Mouse (Mus musculus): ENCODE results near the gene Cd33. TPM values are rescaled to one million over a fixed set of nuclear protein-coding genes. Genes with fewer than 3 reads are reported as not detected.

The Cd33 gene
- polyA plus RNA-seq, 1 experiment from 2014 or later = 1.8 TPM

GRCm38 (mm10) chr7:43553153-43553552, 8.9 kb upstream of the Cd33 start:
- no peaks in the 10 kb centered on the region for H3K9me3 ChIP-seq
- ATAC-seq (ENCODE audit: insufficient number of reproducible peaks, insufficient read depth, low FRiP score, low TSS enrichment, low read depth) = no peak

GRCm38 (mm10) chr7:43548206-43548605, 4.0 kb upstream of the Cd33 start:
- Histone ChIP-seq H3K4me3 (no peak overlapping the region), H3K4me1 (peaks cover 3% of the 10 kb centered on the region; the same call in 1 of the 2 replicates), H3K9ac (no peak overlapping the region), H3K27ac (no peak overlapping the region), H3K27me3 (no peaks in the 10 kb centered on the region), H3K4me2 (no peak overlapping the region), H3K36me3 (no peaks in the 10 kb centered on the region), H3K9me3 (no peaks in the 10 kb centered on the region)
- no peak for ATAC-seq (ENCODE audit: insufficient number of reproducible peaks, insufficient read depth, low FRiP score, low TSS enrichment, low read depth)
- WGBS = 72% methylated on average over 4 of the region's 4 CpGs

More at GRCm38 (mm10) chr7:43553153-43553552, 8.9 kb upstream of the Cd33 start:
- WGBS = 44% methylated on average over 4 of the region's 4 CpGs
- Histone ChIP-seq H3K4me3 (no peak overlapping the region), H3K27me3 (no peaks in the 10 kb centered on the region), H3K4me1 (peaks cover 11% of the 10 kb centered on the region; the same call in 1 of the 2 replicates), H3K4me2 (no peak overlapping the region), H3K36me3 (no peaks in the 10 kb centered on the region), H3K27ac (no peak overlapping the region), H3K9ac (no peak overlapping the region)

GRCm38 (mm10) chr7:43547666-43548065, 3.4 kb upstream of the Cd33 start:
- Histone ChIP-seq H3K27me3 (no peaks in the 10 kb centered on the region), H3K36me3 (no peaks in the 10 kb centered on the region), H3K27ac (no peak overlapping the region), H3K4me1 (no peaks in the 10 kb centered on the region), H3K9me3 (no peaks in the 10 kb centered on the region), H3K4me3 (no peak overlapping the region), H3K4me2 (no peak overlapping the region), H3K9ac (no peak overlapping the region)
- no peak for ATAC-seq (ENCODE audit: insufficient number of reproducible peaks, insufficient read depth, low FRiP score, low TSS enrichment, low read depth)
- 29% methylated on average over 5 of the region's 5 CpGs for WGBS

GRCm38 (mm10) chr7:43545656-43546545, 1.7 kb upstream of the Cd33 start:
- Histone ChIP-seq H3K27ac (no peak overlapping the region), H3K4me1 (no peaks in the 10 kb centered on the region), H3K4me2 (no peak overlapping the region), H3K9ac (no peak overlapping the region), H3K27me3 (no peaks in the 10 kb centered on the region), H3K36me3 (no peaks in the 10 kb centered on the region), H3K9me3 (no peaks in the 10 kb centered on the region), H3K4me3 (no peak overlapping the region)
- 57% methylated on average over 7 of the region's 7 CpGs for WGBS
- ATAC-seq (ENCODE audit: insufficient number of reproducible peaks, insufficient read depth, low FRiP score, low TSS enrichment, low read depth) = no peak

GRCm38 (mm10) chr7:43538524-43538923, 5.7 kb downstream of the Cd33 start:
- H3K27ac ChIP-seq = no peak overlapping the region
- no peaks in the 10 kb centered on the region for H3K36me3 ChIP-seq
- no peak for ATAC-seq (ENCODE audit: insufficient number of reproducible peaks, insufficient read depth, low FRiP score, low TSS enrichment, low read depth)
- no peaks in the 10 kb centered on the region for H3K4me1 ChIP-seq
- H3K9ac ChIP-seq = no peak overlapping the region
- no peaks in the 10 kb centered on the region for H3K27me3 ChIP-seq
- 66% methylated on average over 4 of the region's 4 CpGs for WGBS
- no peaks in the 10 kb centered on the region for H3K9me3 ChIP-seq
- H3K4me3 ChIP-seq = no peak overlapping the region
- no peak overlapping the region for H3K4me2 ChIP-seq

GRCm38 (mm10) chr7:43532936-43533505, 11.2 kb downstream of the Cd33 start:
- WGBS = 84% methylated on average over 9 of the region's 9 CpGs

GRCm38 (mm10) chr7:43530216-43530785, 13.9 kb downstream of the Cd33 start:
- 70% methylated on average over 8 of the region's 8 CpGs for WGBS
- H3K4me1 ChIP-seq = no peaks in the 10 kb centered on the region

More at GRCm38 (mm10) chr7:43532936-43533505, 11.2 kb downstream of the Cd33 start:
- Histone ChIP-seq H3K36me3 (no peaks in the 10 kb centered on the region), H3K27me3 (no peaks in the 10 kb centered on the region), H3K4me1 (no peaks in the 10 kb centered on the region), H3K9me3 (no peaks in the 10 kb centered on the region), H3K4me2 (no peak overlapping the region), H3K4me3 (no peak overlapping the region), H3K9ac (no peak overlapping the region), H3K27ac (no peak overlapping the region)
- ATAC-seq (ENCODE audit: insufficient number of reproducible peaks, insufficient read depth, low FRiP score, low TSS enrichment, low read depth) = no peak

GRCm38 (mm10) chr7:43525313-43525712, 18.9 kb downstream of the Cd33 start:
- no peaks in the 10 kb centered on the region for H3K36me3 ChIP-seq
- H3K9ac ChIP-seq = no peak overlapping the region
- no peak overlapping the region for H3K27ac ChIP-seq
- no peaks in the 10 kb centered on the region for H3K9me3 ChIP-seq
- WGBS = 52% methylated on average over 3 of the region's 3 CpGs
- no peak for ATAC-seq (ENCODE audit: insufficient number of reproducible peaks, insufficient read depth, low FRiP score, low TSS enrichment, low read depth)
- no peaks in the 10 kb centered on the region for H3K27me3 ChIP-seq
- no peak overlapping the region for H3K4me3 ChIP-seq
- H3K4me1 ChIP-seq = no peaks in the 10 kb centered on the region
- H3K4me2 ChIP-seq = no peak overlapping the region

More at GRCm38 (mm10) chr7:43530216-43530785, 13.9 kb downstream of the Cd33 start:
- Histone ChIP-seq H3K27me3 (no peaks in the 10 kb centered on the region), H3K4me3 (no peak overlapping the region), H3K9ac (no peak overlapping the region), H3K4me2 (no peak overlapping the region), H3K36me3 (no peaks in the 10 kb centered on the region), H3K9me3 (no peaks in the 10 kb centered on the region), H3K27ac (no peak overlapping the region)
- no peak for ATAC-seq (ENCODE audit: insufficient number of reproducible peaks, insufficient read depth, low FRiP score, low TSS enrichment, low read depth)

GRCm38 (mm10) chr7:43522776-43523175, 21.5 kb downstream of the Cd33 start:
- Histone ChIP-seq H3K36me3 (no peaks in the 10 kb centered on the region), H3K4me3 (no peak overlapping the region), H3K27me3 (no peaks in the 10 kb centered on the region), H3K27ac (no peak overlapping the region), H3K4me1 (no peaks in the 10 kb centered on the region), H3K9me3 (no peaks in the 10 kb centered on the region), H3K4me2 (no peak overlapping the region), H3K9ac (no peak overlapping the region)
- WGBS = 90% methylated on average over 2 of the region's 2 CpGs
- ATAC-seq (ENCODE audit: insufficient number of reproducible peaks, insufficient read depth, low FRiP score, low TSS enrichment, low read depth) = no peak

GRCm38 (mm10) chr7:43518341-43518740, 25.9 kb downstream of the Cd33 start:
- no peak overlapping the region for H3K4me2 ChIP-seq
- no peaks in the 10 kb centered on the region for H3K9me3 ChIP-seq
- no peak overlapping the region for H3K27ac ChIP-seq
- WGBS = 82% methylated on average over 15 of the region's 15 CpGs
- H3K4me1 ChIP-seq = no peaks in the 10 kb centered on the region
- no peak overlapping the region for H3K9ac ChIP-seq
- ATAC-seq (ENCODE audit: insufficient number of reproducible peaks, insufficient read depth, low FRiP score, low TSS enrichment, low read depth) = no peak
- no peaks in the 10 kb centered on the region for H3K36me3 ChIP-seq
- H3K4me3 ChIP-seq = no peak overlapping the region
- H3K27me3 ChIP-seq = no peaks in the 10 kb centered on the region

- no peaks in the 10 kb centered on the region for H3K27me3 ChIP-seq
- WGBS = 77% methylated on average over 5 of the region's 5 CpGs
- no peak overlapping the region for H3K27ac ChIP-seq
- H3K36me3 ChIP-seq = no peaks in the 10 kb centered on the region
- no peak overlapping the region for H3K4me3 ChIP-seq
- H3K9ac ChIP-seq = no peak overlapping the region
- no peaks in the 10 kb centered on the region for H3K4me1 ChIP-seq
- H3K9me3 ChIP-seq = no peaks in the 10 kb centered on the region
- no peak for ATAC-seq (ENCODE audit: insufficient number of reproducible peaks, insufficient read depth, low FRiP score, low TSS enrichment, low read depth)
- no peak overlapping the region for H3K4me2 ChIP-seq
Observed at GRCm38 (mm10) chr7:43515076-43515475, 29.2 kb downstream of the Cd33 start.

- Histone ChIP-seq H3K4me2 (no peak overlapping the region), H3K9me3 (no peaks in the 10 kb centered on the region), H3K36me3 (no peaks in the 10 kb centered on the region), H3K27me3 (no peaks in the 10 kb centered on the region), H3K4me3 (no peak overlapping the region), H3K9ac (no peak overlapping the region), H3K4me1 (no peaks in the 10 kb centered on the region), H3K27ac (no peak overlapping the region)
- no peak for ATAC-seq (ENCODE audit: insufficient number of reproducible peaks, insufficient read depth, low FRiP score, low TSS enrichment, low read depth)
- 75% methylated on average over 4 of the region's 4 CpGs for WGBS
Observed at GRCm38 (mm10) chr7:43512519-43512918, 31.7 kb downstream of the Cd33 start.
